Mouse (Mus musculus): ENCODE data around the gene Ly6g.
"Not testable (repeated sequence)": the region's sequence is repeated elsewhere in the genome, so short reads cannot be mapped to it uniquely, and the experiment has no call there.

The Ly6g gene

DNA sequence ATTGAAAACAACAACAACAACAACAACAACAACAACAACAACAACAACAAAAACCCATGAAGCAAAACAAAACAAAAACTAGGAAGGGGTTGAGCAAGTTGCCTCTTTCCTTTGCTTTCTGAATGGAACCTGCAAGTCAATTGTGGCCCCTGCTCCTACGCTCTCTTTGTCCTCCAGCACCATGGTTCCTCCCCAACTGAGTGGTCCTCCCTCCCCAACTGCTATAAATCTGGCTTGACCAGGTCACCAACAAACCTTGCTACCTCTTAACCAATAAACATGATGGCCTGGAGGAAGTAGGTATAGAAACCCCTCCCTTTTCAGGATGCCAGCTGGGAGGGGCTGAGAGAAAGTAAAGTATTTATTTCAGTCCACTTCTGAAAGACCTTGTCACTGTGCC is at the start of gene Ly6g:
Gene Ly6g (plus strand): TSS at position 301 of the 400 bp plus-strand sequence.
- no peak for DNase-seq

DNA sequence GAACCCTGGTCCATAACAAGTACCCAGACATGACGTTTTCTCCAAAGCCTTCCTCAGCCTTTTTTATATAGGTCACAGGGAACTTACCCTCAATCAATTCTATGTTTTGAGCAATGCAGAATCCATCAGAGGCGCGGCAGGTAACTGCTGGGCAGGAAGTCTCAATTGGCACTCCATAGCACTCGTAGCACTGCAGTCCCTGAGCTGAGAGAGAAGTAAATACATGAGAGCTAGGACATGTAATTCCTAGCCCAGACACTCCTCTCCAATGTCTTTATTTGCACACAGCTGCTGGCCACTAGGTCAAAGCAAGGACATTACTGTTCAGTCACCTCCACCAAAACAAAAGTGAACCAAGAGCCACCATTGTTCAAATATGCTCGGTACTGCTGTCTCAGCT is 44.6 kb upstream of the Ly6g start:
- not testable (repeated sequence) for DNase-seq

DNA sequence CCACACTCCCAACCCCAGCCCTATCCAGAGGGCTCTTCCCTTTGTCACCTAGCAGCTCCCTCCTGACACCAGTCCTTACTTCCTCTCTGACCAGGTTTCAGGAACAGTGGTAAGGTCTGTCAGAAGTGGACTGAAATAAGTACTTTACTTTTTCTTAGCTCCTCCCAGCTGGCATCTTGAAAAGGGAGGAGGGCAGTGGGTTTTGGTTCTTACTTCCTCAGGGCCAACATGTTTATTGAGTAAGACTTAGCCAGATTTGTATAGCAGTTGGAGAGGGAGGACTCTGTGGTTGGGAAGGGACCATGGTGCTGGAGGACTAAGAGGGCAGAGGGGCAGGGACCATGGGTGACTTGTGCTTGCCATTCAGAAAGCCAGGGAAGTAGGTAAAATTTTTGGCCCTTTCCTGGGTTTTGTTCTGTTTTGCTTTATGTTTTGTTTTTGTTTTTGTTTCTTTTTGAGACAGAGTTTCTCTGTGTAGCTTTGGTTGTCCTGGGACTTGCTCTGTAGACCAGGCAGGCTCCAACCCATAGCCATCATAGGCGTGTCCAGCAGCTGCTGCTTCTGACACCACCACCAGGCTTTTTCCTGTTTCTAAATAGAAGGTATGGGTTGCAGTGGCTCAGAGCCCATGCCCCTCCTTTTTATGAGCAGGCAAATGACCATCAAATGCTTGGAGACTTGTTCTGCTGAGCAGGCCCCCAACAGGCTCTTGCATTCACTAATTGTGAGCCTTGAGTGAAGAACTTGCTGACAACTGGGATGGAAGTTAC is 43.0 kb upstream of the Ly6g start, which contains the start of gene Ly6c2:
Gene Ly6c2 (minus strand): TSS at position 110 of the 770 bp plus-strand sequence.
- not testable (repeated sequence) for DNase-seq

DNA sequence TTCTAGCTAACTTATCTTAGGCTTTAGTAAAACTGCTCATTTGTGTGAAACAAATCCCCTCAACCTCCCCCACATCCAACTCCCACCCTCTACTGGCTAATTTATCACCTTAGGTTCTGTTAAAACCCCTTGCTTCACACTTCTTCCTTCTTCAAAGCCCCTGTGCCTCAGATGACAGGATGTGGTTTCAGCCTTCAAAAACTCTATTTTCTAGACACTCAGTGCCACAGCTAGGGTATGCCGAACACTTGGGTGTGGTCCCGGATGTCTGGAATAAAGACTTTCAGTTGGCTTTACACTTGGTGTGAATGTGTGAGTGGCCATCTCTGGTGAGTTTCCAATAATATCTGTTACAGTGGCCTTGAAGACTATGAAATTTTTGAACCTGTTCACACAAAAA is 38.5 kb upstream of the Ly6g start:
- no peak for DNase-seq

DNA sequence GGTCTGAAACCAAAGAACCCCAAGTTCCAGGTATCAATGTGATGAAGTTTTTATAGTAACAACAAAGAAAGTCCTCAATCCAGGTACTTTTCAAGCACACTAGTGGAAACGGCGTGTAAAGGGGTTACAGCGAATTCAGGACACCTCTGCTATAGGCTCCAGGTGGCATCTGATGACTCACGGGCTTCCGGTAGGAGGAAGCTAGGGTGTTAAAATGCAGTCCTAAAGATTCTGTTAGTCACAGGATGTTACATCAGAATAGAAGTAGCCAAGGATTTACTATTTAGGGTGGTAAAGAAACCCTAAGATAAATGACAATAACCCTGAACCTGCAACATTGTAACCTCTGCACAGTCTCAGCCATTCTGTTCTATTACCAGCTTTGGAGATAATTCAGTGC is 37.6 kb upstream of the Ly6g start:
- not testable (repeated sequence) for DNase-seq

DNA sequence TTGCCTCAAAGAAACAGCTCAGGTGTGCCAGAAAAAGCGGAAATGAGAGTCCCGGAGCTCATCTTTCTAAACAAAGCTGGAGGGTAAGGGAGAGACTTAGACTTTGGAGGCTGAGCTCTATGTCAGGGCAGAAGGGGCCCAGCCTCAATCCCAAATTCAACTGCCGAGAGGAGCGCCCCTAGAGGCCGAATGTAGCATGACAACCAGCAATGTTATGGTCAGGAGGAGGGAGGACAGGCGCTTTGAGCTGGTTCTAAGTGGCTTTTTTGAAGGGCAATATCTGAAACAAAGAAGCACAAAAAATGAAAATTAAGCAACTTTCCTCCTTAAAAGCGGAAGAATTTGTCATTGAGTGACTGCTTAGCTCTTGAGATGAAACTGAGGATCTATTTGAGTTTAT is 36.3 kb upstream of the Ly6g start:
- peak; percentile 72 to 78 for DNase-seq

DNA sequence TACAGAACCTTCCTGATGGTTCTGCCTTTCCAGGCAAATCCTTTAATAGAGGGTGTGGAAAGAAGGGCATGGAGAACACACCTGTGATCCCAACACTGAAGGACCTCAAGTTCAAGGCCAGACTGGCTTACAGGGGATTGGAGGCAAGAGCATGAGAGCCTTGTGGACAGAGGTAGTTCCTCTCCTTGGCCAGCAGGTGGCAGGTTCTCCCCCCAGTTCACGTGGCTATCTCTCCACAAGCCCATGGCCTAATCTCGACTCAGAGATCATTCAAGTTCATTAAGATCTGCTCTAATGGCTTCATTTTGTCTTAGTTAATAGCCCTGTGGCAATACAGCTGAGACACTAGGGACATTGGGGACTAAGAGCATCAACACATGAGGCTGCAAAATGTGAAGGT is 35.0 kb upstream of the Ly6g start:
- DNase-seq: peak; percentile 43 to 45

DNA sequence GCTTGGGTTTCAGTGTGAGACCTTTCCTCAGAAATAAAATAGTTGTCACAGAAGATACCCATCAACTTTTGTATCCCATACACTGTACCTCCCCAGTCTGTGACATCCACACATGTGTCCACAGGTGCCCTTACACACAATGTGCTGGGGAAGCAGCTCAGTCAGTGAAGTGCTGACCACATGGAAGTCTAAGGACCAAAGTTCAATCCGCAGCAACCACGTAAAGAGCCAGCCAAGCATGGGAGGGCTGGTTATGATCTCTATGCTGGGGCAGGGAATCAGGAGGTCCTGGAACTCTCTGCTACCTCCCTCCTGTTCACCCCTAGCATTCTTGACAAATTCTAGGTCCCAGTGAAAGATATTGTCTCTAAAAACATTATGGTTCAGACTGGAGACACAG is 22.7 kb upstream of the Ly6g start:
- DNase-seq: not testable (repeated sequence)

DNA sequence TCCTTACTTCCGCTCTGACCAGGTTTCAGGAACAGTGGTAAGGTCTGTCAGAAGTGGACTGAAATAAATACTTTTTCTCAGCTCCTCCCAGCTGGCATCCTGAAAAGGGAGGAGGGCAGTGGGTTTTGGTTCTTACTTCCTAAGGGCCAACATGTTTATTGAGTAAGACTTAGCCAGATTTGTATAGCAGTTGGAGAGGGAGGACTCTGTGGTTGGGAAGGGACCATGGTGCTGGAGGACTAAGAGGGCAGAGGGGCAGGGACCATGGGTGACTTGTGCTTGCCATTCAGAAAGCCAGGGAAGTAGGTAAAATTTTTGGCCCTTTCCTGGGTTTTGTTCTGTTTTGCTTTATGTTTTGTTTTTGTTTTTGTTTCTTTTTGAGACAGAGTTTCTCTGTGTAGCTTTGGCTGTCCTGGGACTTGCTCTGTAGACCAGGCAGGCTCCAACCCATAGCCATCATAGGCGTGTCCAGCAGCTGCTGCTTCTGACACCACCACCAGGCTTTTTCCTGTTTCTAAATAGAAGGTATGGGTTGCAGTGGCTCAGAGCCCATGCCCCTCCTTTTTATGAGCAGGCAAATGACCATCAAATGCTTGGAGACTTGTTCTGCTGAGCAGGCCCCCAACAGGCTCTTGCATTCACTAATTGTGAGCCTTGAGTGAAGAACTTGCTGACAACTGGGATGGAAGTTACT is 19.8 kb upstream of the Ly6g start:
- DNase-seq: not testable (repeated sequence)

DNA sequence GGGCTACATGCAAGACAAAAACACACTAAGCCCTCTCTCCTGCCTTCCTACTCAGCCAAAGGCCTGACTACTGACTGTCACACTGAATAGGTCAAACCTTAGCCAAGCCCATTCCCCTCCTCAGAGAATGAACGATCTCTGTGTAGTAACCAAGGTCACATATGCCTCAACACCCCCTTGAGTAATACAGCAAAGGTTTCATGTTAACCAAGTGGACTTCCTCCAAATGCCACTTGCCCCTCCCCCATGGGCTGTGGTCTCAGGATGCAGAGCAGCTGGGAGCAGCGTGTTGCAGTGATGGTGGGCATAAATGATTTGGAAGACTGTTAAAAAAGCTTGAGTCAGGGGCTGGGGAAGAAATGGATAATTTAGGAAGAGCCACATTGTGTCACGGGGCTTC is 17.3 kb upstream of the Ly6g start:
- peak in 1 of 2 experiments; percentile 9 for DNase-seq

DNA sequence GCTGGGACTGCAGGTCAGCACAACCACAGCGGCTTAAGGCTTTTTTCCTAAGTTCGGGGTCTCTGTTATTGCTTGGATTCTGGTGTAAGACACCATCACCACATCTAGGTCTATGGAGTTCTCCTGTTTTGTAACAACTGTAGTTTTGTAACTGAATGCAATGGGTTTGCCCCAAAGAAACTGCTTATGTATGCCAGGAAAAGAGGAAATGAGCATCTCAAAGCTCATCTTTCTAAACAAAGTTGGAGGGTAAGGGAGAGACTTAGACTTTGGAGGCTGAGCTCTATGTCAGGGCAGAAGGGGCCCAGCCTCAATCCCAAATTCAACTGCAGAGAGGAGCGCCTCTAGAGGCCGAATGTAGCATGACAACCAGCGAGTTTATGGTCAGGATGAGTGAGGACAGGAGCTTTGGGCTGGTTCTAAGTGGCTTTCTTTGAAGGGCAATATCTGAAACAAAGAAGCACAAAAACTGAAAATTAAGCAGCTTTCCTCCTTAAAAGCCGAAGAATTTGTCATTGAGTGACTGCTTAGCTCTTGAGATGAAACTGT is 13.2 kb upstream of the Ly6g start:
- peak; percentile 50 to 59 for DNase-seq

DNA sequence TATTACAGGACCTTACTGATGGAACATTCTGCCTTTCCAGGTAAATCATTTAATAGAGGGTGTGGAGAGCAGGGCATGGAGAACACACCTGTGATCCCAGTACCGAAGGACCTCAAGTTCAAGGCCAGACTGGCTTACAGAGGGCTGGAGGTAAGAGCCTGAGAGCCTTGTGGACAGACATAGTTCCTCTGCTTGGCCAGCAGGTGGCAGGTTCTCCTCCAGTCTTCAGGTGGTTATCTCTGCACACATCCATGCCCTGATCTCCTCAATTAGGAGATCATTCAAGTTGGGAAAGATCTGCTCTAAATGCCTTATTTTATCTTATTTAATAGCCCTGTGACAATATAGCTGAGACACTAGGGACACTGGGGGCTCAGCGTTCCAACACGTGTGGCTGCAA is 11.3 kb upstream of the Ly6g start:
- peak; percentile 28 to 30 for DNase-seq

DNA sequence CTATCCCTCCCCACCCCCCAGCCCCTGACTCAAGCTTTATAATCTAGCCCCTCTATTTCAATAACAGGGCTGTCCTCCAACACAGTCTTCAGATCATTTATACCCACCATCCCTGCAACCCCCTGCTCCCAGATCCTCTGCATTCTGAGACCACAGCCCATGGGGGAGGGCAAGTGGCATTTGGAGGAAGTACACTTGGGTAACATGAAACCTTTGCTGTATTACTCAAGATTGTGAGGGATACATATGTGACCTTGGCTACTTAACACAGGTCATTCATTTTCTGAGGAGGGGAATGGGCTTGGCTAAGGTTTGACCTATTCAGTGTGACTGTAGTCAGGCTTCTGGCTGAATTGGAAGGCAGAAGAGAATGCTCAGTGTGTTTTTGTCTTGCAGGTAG is 2.0 kb upstream of the Ly6g start:
- no peak for DNase-seq

DNA sequence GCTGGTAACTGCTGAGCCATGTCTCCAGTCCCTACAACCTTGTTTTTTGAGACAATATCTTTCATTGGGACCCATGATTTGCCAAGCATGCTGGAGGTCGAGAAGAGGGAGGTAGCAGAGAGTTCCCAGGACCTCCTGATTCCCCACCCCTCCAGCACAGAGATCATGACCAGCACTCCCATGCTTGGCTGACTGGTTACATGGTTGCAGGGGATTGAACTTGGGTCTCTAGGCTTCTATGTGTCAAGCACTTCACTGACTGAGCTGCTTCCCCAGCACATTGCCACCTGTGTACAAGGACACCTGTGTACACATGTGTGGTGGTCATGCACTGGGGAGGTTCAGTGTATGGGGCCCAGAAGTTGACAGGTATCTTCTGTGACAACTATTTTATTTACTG is 2.6 kb downstream of the Ly6g start:
- no peak for DNase-seq

DNA sequence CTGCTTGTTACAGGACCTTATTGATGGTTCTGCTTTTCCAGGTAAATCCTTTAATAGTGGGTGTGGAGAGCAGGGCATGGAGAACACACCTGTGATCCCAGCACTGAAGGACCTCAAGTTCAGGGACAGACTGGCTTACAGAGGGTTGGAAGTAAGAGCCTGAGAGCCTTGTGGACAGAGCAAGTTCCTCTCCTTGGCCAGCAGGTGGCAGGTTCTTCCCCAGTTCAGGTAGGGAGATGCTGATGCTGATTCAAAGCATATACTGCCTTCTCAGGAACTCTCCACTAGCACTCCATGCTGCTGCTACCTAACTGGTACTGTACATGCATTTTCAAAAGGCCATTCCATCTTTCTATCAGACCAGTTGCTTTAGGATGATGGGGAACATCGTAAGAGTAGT is 20.5 kb downstream of the Ly6g start:
- DNase-seq: peak; percentile 62

DNA sequence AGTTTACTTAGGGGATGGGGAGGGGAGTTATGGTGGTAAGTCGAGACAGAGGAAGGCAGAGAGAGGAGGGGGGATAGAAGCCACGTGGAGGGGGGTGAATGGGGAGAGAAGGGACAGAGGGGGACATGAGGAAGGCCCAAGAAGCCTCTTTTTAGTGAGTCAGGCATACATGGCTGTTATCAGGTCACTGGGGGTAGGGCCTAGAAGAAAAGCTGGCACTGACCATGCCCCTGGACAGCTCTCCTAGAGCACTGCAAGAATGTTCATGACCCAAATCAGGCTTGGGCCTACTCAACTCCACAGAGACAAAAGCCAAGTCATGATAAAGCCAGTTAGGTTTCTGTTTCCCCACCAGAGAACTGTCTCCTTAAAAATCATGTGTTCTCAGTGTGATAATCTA is 31.3 kb downstream of the Ly6g start:
- DNase-seq: no peak

DNA sequence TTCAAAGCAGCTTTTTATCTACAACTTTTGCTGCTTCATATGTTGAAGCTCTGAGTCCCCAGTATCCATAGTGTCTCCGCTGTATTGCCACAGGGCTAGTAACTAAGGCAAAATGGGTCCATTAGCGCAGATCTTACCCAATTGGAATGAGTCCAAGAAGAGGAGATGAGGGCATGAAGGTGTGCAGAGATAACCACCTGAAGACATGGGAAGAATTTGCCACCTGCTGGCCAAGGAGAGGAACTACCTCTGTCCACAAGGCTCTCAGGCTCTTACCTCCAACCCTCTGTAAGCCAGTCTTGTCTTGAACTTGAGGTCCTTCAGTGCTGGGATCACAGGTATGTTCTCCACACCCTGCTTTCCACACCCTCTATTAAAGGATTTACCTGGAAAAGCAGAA is 34.1 kb downstream of the Ly6g start:
- DNase-seq: peak; percentile 29 to 41

DNA sequence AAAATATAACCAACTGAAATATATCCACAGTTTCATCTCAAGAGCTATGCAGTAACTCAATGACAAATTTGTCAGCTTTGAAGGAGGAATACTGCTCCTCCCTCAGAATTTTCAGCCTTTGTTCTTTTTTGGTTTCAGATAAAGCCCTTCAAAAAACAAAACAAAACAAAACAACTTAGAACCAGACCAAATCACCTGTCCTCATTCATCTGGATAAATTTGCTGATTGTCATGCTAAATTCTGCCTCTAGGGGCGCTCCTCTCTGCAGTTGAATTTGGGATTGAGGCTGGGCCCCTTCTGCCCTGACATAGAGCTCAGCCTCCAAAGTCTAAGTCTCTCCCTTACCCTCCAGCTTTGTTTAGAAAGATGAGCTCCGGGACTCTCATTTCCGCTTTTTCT is 35.5 kb downstream of the Ly6g start:
- peak; percentile 37 to 43 for DNase-seq

Data from cerebellum, postnatal 10 days (tissue).